In genomic region chr12:33926751-33927150, GRCm38 (mm10) we compare ENCODE assay signal across 25 mouse cellular contexts. TPM values are rescaled to one million over a fixed set of nuclear protein-coding genes. Genes with fewer than 3 reads are reported as not detected.
DNase-seq lines count a peak whose midpoint lies in the region; ATAC-seq and TF ChIP-seq lines count a peak whose summit lies in the region.
"Had no signal": no experiment of that assay in that cellular context is flagged by ENCODE, and none has a peak within 500 bp of the region (broad histone marks: within the 10 kb centered on the region; RNA-seq: fewer than 3 reads in every experiment).

No protein-coding gene starts in this region.

- H3K4me1 ChIP-seq in kidney, postnatal 0 days (replicated peaks; ENCODE audit: insufficient read depth, low read length), result no peaks in the 10 kb centered on the region
- no peaks in the 10 kb centered on the region; the same call in 1 of the 2 replicates for H3K4me1 ChIP-seq in embryonic facial prominence, embryonic 11.5 days (ENCODE audit: control insufficient read depth, insufficient read depth, low read length)
- no peaks in the 10 kb centered on the region for H3K4me1 ChIP-seq in heart, adult 2 months (ENCODE audit: control insufficient read depth, insufficient read depth, low read length)
- H3K4me1 ChIP-seq: lung, embryonic 15.5 days had no signal

- intact Hi-C loops in heart, postnatal 36 days (cut with DNase I), result no loop called here
- intact Hi-C loops in heart, adult 2 months (cut with DNase I), result no loop called here

- H3K4me3 ChIP-seq in kidney, postnatal 0 days (replicated peaks; ENCODE audit: low read depth, low read length), result no peak overlapping the region
- H3K4me3 ChIP-seq in embryonic facial prominence, embryonic 11.5 days (ENCODE audit: low read depth, low read length), result no peak overlapping the region
- no peak overlapping the region for H3K4me3 ChIP-seq in heart, adult 2 months
- H3K4me3 ChIP-seq: heart, embryonic 10.5 days; lung, embryonic 15.5 days; megakaryocyte, embryonic 14.5 days had no signal

- H3K9ac ChIP-seq in kidney, postnatal 0 days (ENCODE audit: low read depth, low read length), result no peak overlapping the region
- no peak overlapping the region for H3K9ac ChIP-seq in embryonic facial prominence, embryonic 11.5 days (replicated peaks; ENCODE audit: low read length)
- no peak overlapping the region for H3K9ac ChIP-seq in heart, adult 2 months (ENCODE audit: low read depth, low read length)
- H3K9ac ChIP-seq: lung, embryonic 15.5 days had no signal

- no peak for ATAC-seq in kidney, postnatal 0 days (replicated peaks; ENCODE audit: low FRiP score, low read depth)
- no peak for ATAC-seq in embryonic facial prominence, embryonic 11.5 days (replicated peaks; ENCODE audit: insufficient number of reproducible peaks, low FRiP score, low TSS enrichment, low read depth)
- ATAC-seq: activated CD4-positive, CD25-positive, alpha-beta regulatory T cell, adult 4 months; inflammation-experienced regulatory T-cells, adult 6 months had no signal

- peak; percentile 62 for DNase-seq in kidney, postnatal 0 days (ENCODE audit: low spot score)
- DNase-seq in kidney, postnatal 36 days, result no peak
- DNase-seq in 416B (ENCODE audit: low read depth), result peak; percentile 23
- peak; percentile 13 for DNase-seq in adipocyte (ENCODE audit: low spot score)
- peak; percentile 77 for DNase-seq in embryonic facial prominence, embryonic 11.5 days (ENCODE audit: low spot score)
- DNase-seq in heart, postnatal 36 days, result no peak
- no peak for DNase-seq in heart, adult 11 months
- DNase-seq in heart, adult 2 months, result no peak
- DNase-seq: cerebellum, adult 18-20 months; gastrocnemius, postnatal 10 days; heart, postnatal 14 days; liver; right cerebral cortex, adult 18-20 months; spleen, adult 18-20 months; thymus, postnatal 25 days had no signal

- peaks cover 28% of the 10 kb centered on the region for H3K27me3 ChIP-seq in kidney, postnatal 0 days (ENCODE audit: insufficient read depth, low read length)
- H3K27me3 ChIP-seq in embryonic facial prominence, embryonic 11.5 days (ENCODE audit: control insufficient read depth, insufficient read depth, low read length), result peaks cover 21% of the 10 kb centered on the region
- H3K27me3 ChIP-seq in heart, adult 2 months (ENCODE audit: control insufficient read depth, insufficient read depth, low read length), result peaks cover 14% of the 10 kb centered on the region

- no peak overlapping the region for H3K27ac ChIP-seq in kidney, postnatal 0 days
- H3K27ac ChIP-seq in embryonic facial prominence, embryonic 11.5 days (replicated peaks; ENCODE audit: low read depth, low read length), result no peak overlapping the region
- H3K27ac ChIP-seq in heart, adult 2 months, result no peak overlapping the region
- H3K27ac ChIP-seq: heart, embryonic 10.5 days; lung, embryonic 15.5 days had no signal

- TF ChIP-seq CTCF in kidney, postnatal 0 days (IDR thresholded peaks at IDR 0.05; ENCODE audit: low read depth), result no peak
- no peak for TF ChIP-seq CTCF in heart, adult 2 months (IDR thresholded peaks at IDR 0.05)

- no peak for TF ChIP-seq EP300 in heart, adult 2 months (IDR thresholded peaks at IDR 0.05; ENCODE audit: insufficient read depth, low read depth, low read length)

- H3K36me3 ChIP-seq in kidney, postnatal 0 days (ENCODE audit: insufficient read depth, low read length), result no peaks in the 10 kb centered on the region
- H3K36me3 ChIP-seq in embryonic facial prominence, embryonic 11.5 days (replicated peaks; ENCODE audit: control insufficient read depth, insufficient read depth, low read depth, low read length), result no peaks in the 10 kb centered on the region
- H3K36me3 ChIP-seq in heart, adult 2 months (ENCODE audit: control insufficient read depth, insufficient read depth, low read length), result no peaks in the 10 kb centered on the region
- H3K36me3 ChIP-seq: heart, embryonic 10.5 days; lung, embryonic 15.5 days had no signal

- WGBS in kidney, postnatal 0 days, result 5% methylated on average over 3 of the region's 3 CpGs
- WGBS in embryonic facial prominence, embryonic 11.5 days, result 4% methylated on average over 3 of the region's 3 CpGs
- 8% methylated on average over 3 of the region's 3 CpGs for WGBS in heart, adult 2 months

- no peak overlapping the region for H3K4me2 ChIP-seq in kidney, postnatal 0 days (ENCODE audit: low read length)
- H3K4me2 ChIP-seq in embryonic facial prominence, embryonic 11.5 days (ENCODE audit: low read depth, low read length), result no peak overlapping the region
- H3K4me2 ChIP-seq: lung, embryonic 15.5 days had no signal

- no peak for TF ChIP-seq POLR2A in heart, adult 2 months (IDR thresholded peaks at IDR 0.05; ENCODE audit: insufficient read depth, low read depth, low read length)

- H3K9me3 ChIP-seq in kidney, postnatal 0 days (replicated peaks; ENCODE audit: low read length), result no peaks in the 10 kb centered on the region
- H3K9me3 ChIP-seq in embryonic facial prominence, embryonic 11.5 days (replicated peaks; ENCODE audit: control insufficient read depth, low read length), result no peaks in the 10 kb centered on the region
- H3K9me3 ChIP-seq: heart, embryonic 10.5 days; lung, embryonic 15.5 days had no signal

- no peaks in the 10 kb centered on the region for H3K79me2 ChIP-seq in heart, adult 2 months (replicated peaks; ENCODE audit: control insufficient read depth, insufficient read depth, low read length)

RNA-seq across cellular contexts. Expression of gene Ferd3l, which starts 1.5 kb away (rescaled TPM):
- not detected in 2 replicates for polyA plus RNA-seq in kidney, postnatal 0 days (2015; fragmentation: Nextera tagmentation; extraction: Ambion mirVana)
- not detected in 2 replicates for polyA plus RNA-seq in embryonic facial prominence, embryonic 11.5 days (2014; fragmentation: Nextera tagmentation; extraction: Ambion mirVana)
- not detected for total RNA-seq in heart, postnatal 36 days (2021)
- total RNA-seq in heart, adult 2 months (2021), result not detected
- not detected in 2 replicates for polyA plus RNA-seq in heart, adult 2 months (2012; rRNA removed)
- total RNA-seq: common myeloid progenitor, adult 5-6 weeks; gastrocnemius, postnatal 10 days; heart, postnatal 14 days; layer of hippocampus, postnatal 10 days; left cerebral cortex, postnatal 10 days had no signal
- polyA plus RNA-seq: activated CD4-positive, CD25-positive, alpha-beta regulatory T cell, adult 4 months; heart, embryonic 10.5 days; inflammation-experienced regulatory T-cells, adult 6 months; kidney, embryonic 14.5 days; lung, embryonic 15.5 days; stomach, embryonic 16.5 days had no signal

RNA-seq across cellular contexts. Expression of gene Twist1, which starts 30.7 kb away (rescaled TPM):
- polyA plus RNA-seq in kidney, postnatal 0 days (2015; fragmentation: Nextera tagmentation; extraction: Ambion mirVana), result 3.9 and 4.3 TPM in 2 replicates
- 78.8 and 92.7 TPM in 2 replicates for polyA plus RNA-seq in embryonic facial prominence, embryonic 11.5 days (2014; fragmentation: Nextera tagmentation; extraction: Ambion mirVana)
- total RNA-seq in heart, postnatal 36 days (2021), result 1 to 10 TPM; 2.0 to 2.7 TPM
- total RNA-seq in heart, adult 2 months (2021), result 1 to 10 TPM; 1.5 to 2.3 TPM
- polyA plus RNA-seq in heart, adult 2 months (2012; rRNA removed), result 2.5 and 2.7 TPM in 2 replicates
- total RNA-seq: common myeloid progenitor, adult 5-6 weeks had no signal
- polyA plus RNA-seq: activated CD4-positive, CD25-positive, alpha-beta regulatory T cell, adult 4 months; inflammation-experienced regulatory T-cells, adult 6 months had no signal

Comparison
In these comparisons a context has a peak if more than half of its experiments do, and no peak if none do; other contexts are left out.
1. DNase-seq: peak in kidney, postnatal 0 days (single experiment), 416B (single experiment), adipocyte (single experiment) and embryonic facial prominence, embryonic 11.5 days (single experiment); none in kidney, postnatal 36 days (0 of 2), heart, postnatal 36 days (0 of 2), heart, adult 11 months (single experiment) and heart, adult 2 months (0 of 2).
2. RNA of gene Twist1, which starts 30.7 kb away (polyA plus RNA-seq): 78.8 to 92.7 TPM in embryonic facial prominence, embryonic 11.5 days; 3.9 to 4.3 TPM in kidney, postnatal 0 days and 2.5 to 2.7 TPM in heart, adult 2 months; every median in the first group is over 10 times any median in the second.